Comparison of ENCODE assay signal across 13 mouse cellular contexts in the genomic region with DNA sequence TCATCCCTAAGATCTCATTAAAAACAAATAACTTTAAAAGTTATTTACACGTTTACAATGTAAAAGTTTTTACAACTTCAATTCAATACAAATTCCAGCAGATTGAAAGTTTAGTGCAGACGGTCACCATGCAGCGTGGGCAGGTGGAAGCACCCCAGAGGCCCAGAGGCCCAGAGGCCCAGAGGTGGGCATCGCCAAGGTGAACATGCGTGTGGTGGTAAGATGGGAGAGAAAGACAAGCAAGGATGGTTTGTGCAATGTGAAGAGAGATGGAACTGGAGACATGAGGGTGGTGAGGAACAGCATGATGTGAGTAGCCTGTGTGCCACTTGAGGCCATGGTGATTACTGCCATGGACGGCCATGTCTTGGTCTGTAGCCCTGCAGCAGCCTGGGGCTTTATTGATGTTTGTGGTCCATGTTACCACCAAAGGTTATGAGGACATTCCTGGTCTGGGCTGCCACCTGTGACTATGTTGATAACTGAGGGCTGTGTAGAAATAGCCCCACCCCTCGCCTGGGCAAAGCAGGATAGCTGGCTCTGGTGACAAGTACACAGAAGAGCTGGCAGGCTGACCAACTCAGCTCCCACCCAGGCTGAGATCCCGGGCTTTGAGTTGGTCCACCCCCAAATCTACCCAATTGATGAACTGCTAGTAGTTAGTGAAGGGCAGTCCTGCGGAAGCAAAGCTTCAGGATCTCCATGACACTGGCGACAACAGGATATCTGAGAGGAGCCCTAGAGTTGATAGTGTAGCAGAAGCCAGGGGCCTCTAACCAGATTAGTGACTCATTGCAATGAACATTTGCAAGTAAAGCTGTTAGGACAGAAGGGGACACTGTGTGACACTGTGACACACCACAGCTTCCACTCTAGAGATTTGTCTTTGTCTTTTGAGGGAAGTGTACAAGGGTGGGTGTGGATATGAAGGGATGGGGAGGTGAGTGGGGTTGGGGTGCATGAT. TPM values are rescaled to one million over a fixed set of nuclear protein-coding genes. Genes with fewer than 3 reads are reported as not detected.
DNase-seq lines count a peak whose midpoint lies in the region; ATAC-seq lines count a peak whose summit lies in the region.
"Had no signal": no experiment of that assay in that cellular context is flagged by ENCODE, and none has a peak within 500 bp of the region (broad histone marks: within the 10 kb centered on the region; RNA-seq: fewer than 3 reads in every experiment).

No protein-coding gene starts in this region.

- H3K27ac ChIP-seq in embryonic facial prominence, embryonic 12.5 days, result no peak overlapping the region
- H3K27ac ChIP-seq in embryonic facial prominence, embryonic 10.5 days (replicated peaks), result no peak overlapping the region
- no peak overlapping the region for H3K27ac ChIP-seq in midbrain, embryonic 13.5 days
- no peak overlapping the region for H3K27ac ChIP-seq in midbrain, embryonic 16.5 days (ENCODE audit: low read length)
- peak overlapping the region; percentile 95 for H3K27ac ChIP-seq in liver, embryonic 12.5 days
- H3K27ac ChIP-seq in stomach, embryonic 15.5 days, result no peak overlapping the region
- no peak overlapping the region for H3K27ac ChIP-seq in forebrain, embryonic 11.5 days (ENCODE audit: low read depth, low read length)
- H3K27ac ChIP-seq: kidney, postnatal 0 days; limb, embryonic 12.5 days had no signal

- no peaks in the 10 kb centered on the region for H3K9me3 ChIP-seq in embryonic facial prominence, embryonic 12.5 days
- no peaks in the 10 kb centered on the region for H3K9me3 ChIP-seq in embryonic facial prominence, embryonic 10.5 days
- H3K9me3 ChIP-seq in midbrain, embryonic 13.5 days, result no peaks in the 10 kb centered on the region
- H3K9me3 ChIP-seq in midbrain, embryonic 16.5 days (replicated peaks; ENCODE audit: control insufficient read depth, low read length, poor library complexity, severe bottlenecking), result no peaks in the 10 kb centered on the region
- H3K9me3 ChIP-seq in liver, embryonic 12.5 days (replicated peaks), result no peaks in the 10 kb centered on the region
- no peaks in the 10 kb centered on the region for H3K9me3 ChIP-seq in stomach, embryonic 15.5 days
- H3K9me3 ChIP-seq in forebrain, embryonic 11.5 days (ENCODE audit: control insufficient read depth, low read length), result no peaks in the 10 kb centered on the region
- H3K9me3 ChIP-seq: limb, embryonic 12.5 days had no signal

- H3K4me3 ChIP-seq in embryonic facial prominence, embryonic 12.5 days, result no peak overlapping the region
- no peak overlapping the region for H3K4me3 ChIP-seq in embryonic facial prominence, embryonic 10.5 days
- H3K4me3 ChIP-seq in midbrain, embryonic 13.5 days (replicated peaks), result no peak overlapping the region
- H3K4me3 ChIP-seq in midbrain, embryonic 16.5 days (ENCODE audit: low read depth, low read length), result no peak overlapping the region
- H3K4me3 ChIP-seq in liver, embryonic 12.5 days, result peak overlapping the region; percentile 10; the same call in 1 of the 2 replicates
- H3K4me3 ChIP-seq in stomach, embryonic 15.5 days (replicated peaks), result no peak overlapping the region
- no peak overlapping the region for H3K4me3 ChIP-seq in forebrain, embryonic 11.5 days (ENCODE audit: low read depth, low read length)
- H3K4me3 ChIP-seq: limb, embryonic 12.5 days; myocyte had no signal

- 86% methylated on average over 10 of the region's 10 CpGs for WGBS in embryonic facial prominence, embryonic 12.5 days
- WGBS in embryonic facial prominence, embryonic 10.5 days, result 89% methylated on average over 10 of the region's 10 CpGs
- WGBS in midbrain, embryonic 13.5 days, result 90% methylated on average over 10 of the region's 10 CpGs
- WGBS in midbrain, embryonic 16.5 days, result 92% methylated on average over 10 of the region's 10 CpGs
- 53% methylated on average over 10 of the region's 10 CpGs for WGBS in liver, embryonic 12.5 days (ENCODE audit: insufficient replicate concordance)
- 83% methylated on average over 10 of the region's 10 CpGs for WGBS in stomach, embryonic 15.5 days
- WGBS in forebrain, embryonic 11.5 days, result 91% methylated on average over 10 of the region's 10 CpGs

- H3K36me3 ChIP-seq in embryonic facial prominence, embryonic 12.5 days, result no peaks in the 10 kb centered on the region; the same call in 1 of the 2 replicates
- peaks cover 13% of the 10 kb centered on the region for H3K36me3 ChIP-seq in embryonic facial prominence, embryonic 10.5 days (replicated peaks)
- H3K36me3 ChIP-seq in midbrain, embryonic 13.5 days, result no peaks in the 10 kb centered on the region
- H3K36me3 ChIP-seq in midbrain, embryonic 16.5 days (ENCODE audit: control insufficient read depth, insufficient read depth, low read length), result no peaks in the 10 kb centered on the region
- H3K36me3 ChIP-seq in liver, embryonic 12.5 days, result 0 out of 2 replicates have a peak, but pooled peaks cover 3% of the 10 kb centered on the region
- H3K36me3 ChIP-seq in stomach, embryonic 15.5 days, result no peaks in the 10 kb centered on the region
- no peaks in the 10 kb centered on the region for H3K36me3 ChIP-seq in forebrain, embryonic 11.5 days (ENCODE audit: control insufficient read depth, insufficient read depth, low read length)

- no peaks in the 10 kb centered on the region for H3K27me3 ChIP-seq in embryonic facial prominence, embryonic 12.5 days
- H3K27me3 ChIP-seq in embryonic facial prominence, embryonic 10.5 days (replicated peaks; ENCODE audit: low read depth, poor library complexity, severe bottlenecking), result 0 out of 2 replicates have a peak, but pooled peaks cover 5% of the 10 kb centered on the region
- H3K27me3 ChIP-seq in midbrain, embryonic 13.5 days, result no peaks in the 10 kb centered on the region
- H3K27me3 ChIP-seq in midbrain, embryonic 16.5 days (ENCODE audit: control insufficient read depth, insufficient read depth, low read depth, low read length), result no peaks in the 10 kb centered on the region
- no peaks in the 10 kb centered on the region for H3K27me3 ChIP-seq in liver, embryonic 12.5 days (replicated peaks)
- H3K27me3 ChIP-seq in stomach, embryonic 15.5 days (replicated peaks), result no peaks in the 10 kb centered on the region
- no peaks in the 10 kb centered on the region for H3K27me3 ChIP-seq in forebrain, embryonic 11.5 days (ENCODE audit: control insufficient read depth, insufficient read depth, low read length)
- H3K27me3 ChIP-seq: limb, embryonic 12.5 days had no signal

- ATAC-seq in embryonic facial prominence, embryonic 12.5 days (ENCODE audit: insufficient number of reproducible peaks, insufficient read depth, low FRiP score, low TSS enrichment), result 0 out of 2 replicates have a peak, but pooled peaks have one; percentile 15
- 0 out of 2 replicates have a peak, but pooled peaks have one; percentile 34 for ATAC-seq in midbrain, embryonic 13.5 days
- no peak for ATAC-seq in midbrain, embryonic 16.5 days
- peak; percentile 99 for ATAC-seq in liver, embryonic 12.5 days
- peak; percentile 96 for ATAC-seq in stomach, embryonic 15.5 days (ENCODE audit: insufficient read depth, low FRiP score, low read depth)
- no peak for ATAC-seq in forebrain, embryonic 11.5 days (replicated peaks; ENCODE audit: low FRiP score)

- H3K4me2 ChIP-seq in embryonic facial prominence, embryonic 12.5 days (replicated peaks), result no peak overlapping the region
- H3K4me2 ChIP-seq in midbrain, embryonic 13.5 days (replicated peaks), result no peak overlapping the region
- H3K4me2 ChIP-seq in midbrain, embryonic 16.5 days (ENCODE audit: low read length), result no peak overlapping the region
- H3K4me2 ChIP-seq in liver, embryonic 12.5 days, result peak overlapping the region; percentile 60
- H3K4me2 ChIP-seq in stomach, embryonic 15.5 days, result no peak overlapping the region
- no peak overlapping the region for H3K4me2 ChIP-seq in forebrain, embryonic 11.5 days (ENCODE audit: low read depth, low read length, severe bottlenecking)
- H3K4me2 ChIP-seq: limb, embryonic 12.5 days had no signal

- DNase-seq in embryonic facial prominence, embryonic 10.5 days (ENCODE audit: low spot score), result no peak
- DNase-seq in right cerebral cortex, postnatal 14 days, result no peak
- no peak for DNase-seq in forebrain, embryonic 11.5 days (ENCODE audit: low spot score)
- DNase-seq: adrenal gland, postnatal 25 days; right cerebral cortex, postnatal 4 days had no signal

- no peak overlapping the region for H3K9ac ChIP-seq in embryonic facial prominence, embryonic 12.5 days
- no peak overlapping the region for H3K9ac ChIP-seq in midbrain, embryonic 13.5 days (replicated peaks)
- no peak overlapping the region for H3K9ac ChIP-seq in midbrain, embryonic 16.5 days (ENCODE audit: low read depth, low read length)
- peak overlapping the region; percentile 57 for H3K9ac ChIP-seq in liver, embryonic 12.5 days
- H3K9ac ChIP-seq in stomach, embryonic 15.5 days, result no peak overlapping the region
- no peak overlapping the region for H3K9ac ChIP-seq in forebrain, embryonic 11.5 days (ENCODE audit: low read length)
- H3K9ac ChIP-seq: limb, embryonic 12.5 days had no signal

- no peaks in the 10 kb centered on the region for H3K4me1 ChIP-seq in embryonic facial prominence, embryonic 12.5 days
- H3K4me1 ChIP-seq in embryonic facial prominence, embryonic 10.5 days, result peaks cover 13% of the 10 kb centered on the region; the same call in 1 of the 2 replicates
- H3K4me1 ChIP-seq in midbrain, embryonic 13.5 days (replicated peaks), result no peaks in the 10 kb centered on the region
- no peaks in the 10 kb centered on the region for H3K4me1 ChIP-seq in midbrain, embryonic 16.5 days (ENCODE audit: control insufficient read depth, insufficient read depth, low read length)
- H3K4me1 ChIP-seq in liver, embryonic 12.5 days, result peaks cover 72% of the 10 kb centered on the region
- no peaks in the 10 kb centered on the region for H3K4me1 ChIP-seq in stomach, embryonic 15.5 days
- H3K4me1 ChIP-seq in forebrain, embryonic 11.5 days (replicated peaks; ENCODE audit: control insufficient read depth, insufficient read depth, low read length), result no peaks in the 10 kb centered on the region

RNA-seq across cellular contexts. Expression of gene Tfdp2, which starts 45.3 kb away (rescaled TPM):
- 56.9 and 58.2 TPM in 2 replicates for polyA plus RNA-seq in embryonic facial prominence, embryonic 12.5 days (2016; fragmentation: Nextera tagmentation; extraction: Ambion mirVana)
- polyA plus RNA-seq in embryonic facial prominence, embryonic 10.5 days (2016; fragmentation: Nextera tagmentation; extraction: Ambion mirVana), result 61.4 and 72.1 TPM in 2 replicates
- 49.6 and 52.4 TPM in 2 replicates for polyA plus RNA-seq in midbrain, embryonic 13.5 days (2015; fragmentation: Nextera tagmentation; extraction: Ambion mirVana)
- 16.0 and 22.3 TPM in 2 replicates for polyA plus RNA-seq in midbrain, embryonic 16.5 days (2015; fragmentation: Nextera tagmentation; extraction: Ambion mirVana)
- polyA plus RNA-seq in liver, embryonic 12.5 days (2016; fragmentation: Nextera tagmentation; extraction: Ambion mirVana), result 85.7 and 88.3 TPM in 2 replicates
- polyA plus RNA-seq in stomach, embryonic 15.5 days (2015; fragmentation: Nextera tagmentation; extraction: Ambion mirVana), result 38.9 and 43.2 TPM in 2 replicates
- polyA plus RNA-seq in forebrain, embryonic 11.5 days (2014; fragmentation: Nextera tagmentation; extraction: Ambion mirVana), result 70.5 and 81.4 TPM in 2 replicates

Comparison
In these comparisons a context has a peak if more than half of its experiments do, and no peak if none do; other contexts are left out.
1. ATAC-seq: peak in embryonic facial prominence, embryonic 12.5 days (single experiment), midbrain, embryonic 13.5 days (single experiment), liver, embryonic 12.5 days (single experiment) and stomach, embryonic 15.5 days (single experiment); none in midbrain, embryonic 16.5 days (single experiment) and forebrain, embryonic 11.5 days (single experiment).